Mouse (Mus musculus) spleen, adult 18-20 months (tissue): ENCODE measurements around the gene Ick.
A peak's percentile ranks its signal among the peaks of the same experiment; 100 is the strongest.
"Not testable (repeated sequence)": the region's sequence is repeated elsewhere in the genome, so short reads cannot be mapped to it uniquely, and the experiment has no call there.

Experiments used
- DNase-seq, 2 experiments: peaks; one replicate each; pipeline ENCODE4 v3.0.0; 2022; ENCODE audit warnings: mixed read lengths in 2 of 2

The Ick gene

GRCm38 (mm10) chr9:78105501-78105932 is 3.5 kb upstream of the Ick start:
- no peak for DNase-seq

- no peak for DNase-seq
These were observed 2.2 kb upstream of the Ick start for GRCm38 (mm10) chr9:78106821-78107220.

GRCm38 (mm10) chr9:78107582-78107911 is 1.4 kb upstream of the Ick start:
- no peak for DNase-seq

GRCm38 (mm10) chr9:78107912-78108795 is 838 bp upstream of the Ick start:
- DNase-seq, result peak; percentile 73 to 76

- no peak for DNase-seq
These were observed 664 bp downstream of the Ick start for GRCm38 (mm10) chr9:78109656-78110055.

GRCm38 (mm10) chr9:78111456-78111855 is 2.5 kb downstream of the Ick start:
- no peak for DNase-seq

GRCm38 (mm10) chr9:78112770-78113537 is 4.0 kb downstream of the Ick start:
- DNase-seq, result peak; percentile 80 to 91

- DNase-seq, result no peak
These were observed 4.5 kb downstream of the Ick start for GRCm38 (mm10) chr9:78113538-78113885.

- DNase-seq, result no peak
These were observed 6.8 kb downstream of the Ick start for GRCm38 (mm10) chr9:78115746-78116145.

GRCm38 (mm10) chr9:78117690-78118089 is 8.7 kb downstream of the Ick start:
- no peak for DNase-seq

GRCm38 (mm10) chr9:78121358-78121757 is 12.4 kb downstream of the Ick start:
- DNase-seq, result no peak

GRCm38 (mm10) chr9:78121985-78122384 is 13.0 kb downstream of the Ick start:
- no peak for DNase-seq

GRCm38 (mm10) chr9:78122939-78123712 is 14.1 kb downstream of the Ick start:
- no peak for DNase-seq

GRCm38 (mm10) chr9:78124297-78124696 is 15.3 kb downstream of the Ick start:
- DNase-seq, result no peak

GRCm38 (mm10) chr9:78126007-78126406 is 17.0 kb downstream of the Ick start:
- DNase-seq, result no peak

GRCm38 (mm10) chr9:78126643-78127042 is 17.7 kb downstream of the Ick start:
- DNase-seq, result no peak

- DNase-seq, result no peak
These were observed 26.7 kb downstream of the Ick start for GRCm38 (mm10) chr9:78135658-78136057.

- no peak for DNase-seq
These were observed 29.2 kb downstream of the Ick start for GRCm38 (mm10) chr9:78138044-78138676.

- no peak for DNase-seq
These were observed 30.5 kb downstream of the Ick start for GRCm38 (mm10) chr9:78139463-78139862.

- DNase-seq, result no peak
These were observed 37.1 kb downstream of the Ick start for GRCm38 (mm10) chr9:78146099-78146498.

GRCm38 (mm10) chr9:78146627-78147026 is 37.6 kb downstream of the Ick start:
- DNase-seq, result no peak

GRCm38 (mm10) chr9:78148149-78148548 is 39.2 kb downstream of the Ick start:
- DNase-seq, result no peak

GRCm38 (mm10) chr9:78149770-78150169 is 40.8 kb downstream of the Ick start:
- DNase-seq, result not testable (repeated sequence)
